Mouse (Mus musculus) E14TG2a.4 (cell line): Measurements from ENCODE around the gene Crx.
A peak's percentile ranks its signal among the peaks of the same experiment; 100 is the strongest.

Source experiments
- H3K27me3 ChIP-seq: 2 replicates; pipeline ENCODE4 v1.6.1; 2014; ENCODE audit warnings: low read length, control low read depth; ENCODE audit not compliant: insufficient read depth
- H3K36me3 ChIP-seq: 2 replicates; pipeline ENCODE4 v1.6.1; 2014; ENCODE audit warnings: low read length, control low read depth; ENCODE audit not compliant: insufficient read depth
- H3K4me1 ChIP-seq: replicated peaks from 2 replicates; pipeline ENCODE4 v1.6.1; 2014; ENCODE audit warnings: low read depth, low read length, control low read depth
- H3K4me3 ChIP-seq: replicated peaks from 2 replicates; pipeline ENCODE4 v1.5.1; 2014; ENCODE audit warnings: mild to moderate bottlenecking, low read length
- H3K9me3 ChIP-seq: 2 replicates; pipeline ENCODE4 v1.6.1; 2014; ENCODE audit warnings: low read length, control low read depth
- CTCF ChIP-seq: conservative IDR thresholded peaks from 2 replicates; pipeline ENCODE4 v1.5.1; 2014; ENCODE audit warnings: low read length
- NANOG ChIP-seq: IDR thresholded peaks from 2 replicates; pipeline ENCODE4 v1.6.1; 2014; ENCODE audit warnings: borderline replicate concordance, low read length, mixed read lengths
- POU5F1 ChIP-seq: IDR thresholded peaks from 2 replicates; pipeline ENCODE4 v1.6.1; 2014; ENCODE audit warnings: low read length, borderline replicate concordance

Gene Crx

DNA sequence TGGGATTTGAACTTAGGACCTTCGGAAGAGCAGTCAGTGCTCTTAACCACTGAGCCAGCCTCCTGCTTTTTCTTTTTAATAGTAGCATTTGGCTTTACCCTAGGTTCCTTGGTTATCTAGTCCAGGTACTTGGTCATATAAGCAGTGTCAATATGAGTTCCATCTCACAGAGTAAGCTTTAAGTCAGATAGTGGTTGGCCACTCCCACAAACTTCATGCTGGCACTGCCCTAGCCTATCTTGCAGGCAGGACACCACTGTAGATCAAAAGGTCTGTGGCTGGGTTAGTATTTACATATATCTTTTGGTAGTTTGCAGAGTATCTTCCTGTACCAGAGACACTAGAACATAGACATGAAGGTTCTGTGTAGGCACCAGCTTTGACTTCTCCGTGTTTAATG is 4.4 kb upstream of the Crx start:
- H3K9me3 ChIP-seq, result peaks cover 6% of the 10 kb centered on the region; the same call in 1 of the 2 replicates
- H3K27me3 ChIP-seq, result 0 out of 2 replicates have a peak, but pooled peaks cover 3% of the 10 kb centered on the region
- H3K4me3 ChIP-seq, result no peak overlapping the region
- H3K36me3 ChIP-seq, result no peaks in the 10 kb centered on the region
- TF ChIP-seq NANOG, result no peak
- no peak for TF ChIP-seq CTCF
- TF ChIP-seq POU5F1, result no peak
- H3K4me1 ChIP-seq, result peaks cover 6% of the 10 kb centered on the region; the same call in 1 of the 2 replicates

DNA sequence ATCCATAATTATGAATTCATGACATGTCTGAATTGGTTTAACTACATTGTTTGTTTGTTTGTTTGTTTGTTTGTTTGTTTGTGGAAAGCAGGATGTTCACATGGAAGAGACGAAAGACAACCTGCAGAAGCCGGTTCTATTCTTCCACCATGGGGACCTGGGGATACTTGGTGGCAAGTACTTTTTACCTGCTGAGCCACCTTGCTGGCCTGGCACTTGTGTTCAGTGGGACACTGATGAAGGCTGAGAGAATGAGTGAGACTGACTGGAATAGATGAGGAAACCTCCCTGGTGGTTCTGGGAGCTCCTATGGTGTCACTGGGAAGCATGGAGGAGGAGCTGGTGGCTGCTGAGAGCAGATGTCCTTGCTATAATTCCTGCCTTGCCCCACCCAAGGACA is 2.5 kb upstream of the Crx start, which contains the start of gene Crxos:
Gene Crxos, plus strand, starts transcription at position 301 of the 400 bp plus-strand sequence.
- Histone ChIP-seq H3K36me3 (no peaks in the 10 kb centered on the region), H3K9me3 (peaks cover 6% of the 10 kb centered on the region; the same call in 1 of the 2 replicates), H3K27me3 (0 out of 2 replicates have a peak, but pooled peaks cover 3% of the 10 kb centered on the region), H3K4me3 (no peak within 1 kb of the TSS), H3K4me1 (peaks cover 6% of the 10 kb centered on the region; the same call in 1 of the 2 replicates)
- TF ChIP-seq NANOG (no peak), POU5F1 (no peak), CTCF (no peak)

DNA sequence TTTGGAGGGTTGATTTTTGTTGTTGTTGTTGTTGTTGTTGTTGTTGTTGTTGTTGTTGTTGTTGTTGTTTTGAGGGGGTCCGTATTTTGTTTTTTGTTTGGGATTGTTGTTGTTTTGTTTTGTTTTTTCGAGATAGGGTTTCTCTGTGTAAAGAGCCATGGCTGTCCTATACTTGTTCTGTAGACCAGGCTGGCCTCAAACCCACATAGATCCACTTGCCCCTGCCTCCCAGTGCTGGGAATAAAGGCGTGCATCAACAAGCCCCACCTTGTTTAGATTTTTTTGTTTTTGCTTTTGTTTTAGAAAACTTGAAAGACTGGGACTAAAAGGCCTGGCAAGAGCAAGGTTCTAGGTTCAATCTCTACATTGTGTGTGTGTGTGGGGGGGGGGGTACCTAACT is 2.1 kb upstream of the Crx start:
- Histone ChIP-seq H3K36me3 (no peaks in the 10 kb centered on the region), H3K4me1 (peaks cover 6% of the 10 kb centered on the region; the same call in 1 of the 2 replicates), H3K9me3 (peaks cover 6% of the 10 kb centered on the region; the same call in 1 of the 2 replicates), H3K27me3 (0 out of 2 replicates have a peak, but pooled peaks cover 3% of the 10 kb centered on the region), H3K4me3 (no peak overlapping the region)
- no peak for TF ChIP-seq POU5F1
- no peak for TF ChIP-seq CTCF
- no peak for TF ChIP-seq NANOG

DNA sequence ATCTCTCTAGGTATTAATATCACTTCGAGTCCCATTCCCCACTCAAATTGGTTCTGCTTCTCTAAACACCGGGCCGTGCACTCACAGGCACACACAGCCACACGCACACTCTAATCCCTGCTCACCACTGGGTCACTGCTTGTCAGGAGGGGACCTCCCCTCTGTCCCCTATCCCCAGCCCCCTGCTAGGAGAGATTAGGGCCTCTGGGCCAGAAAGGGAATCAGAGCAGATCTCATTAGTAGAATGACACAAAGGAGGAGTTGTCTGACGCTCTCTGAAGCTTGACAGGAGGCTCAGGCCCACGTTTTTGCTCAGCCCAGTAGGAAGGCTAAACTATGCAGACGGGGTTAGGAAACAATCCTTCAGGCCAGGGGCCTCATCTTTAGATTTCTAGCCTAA is 1.6 kb upstream of the Crx start:
- no peaks in the 10 kb centered on the region for H3K36me3 ChIP-seq
- no peak for TF ChIP-seq NANOG
- no peak for TF ChIP-seq CTCF
- no peak for TF ChIP-seq POU5F1
- H3K27me3 ChIP-seq, result 0 out of 2 replicates have a peak, but pooled peaks cover 3% of the 10 kb centered on the region
- H3K9me3 ChIP-seq, result peaks cover 6% of the 10 kb centered on the region; the same call in 1 of the 2 replicates
- no peak overlapping the region for H3K4me3 ChIP-seq
- peaks cover 6% of the 10 kb centered on the region; the same call in 1 of the 2 replicates for H3K4me1 ChIP-seq

DNA sequence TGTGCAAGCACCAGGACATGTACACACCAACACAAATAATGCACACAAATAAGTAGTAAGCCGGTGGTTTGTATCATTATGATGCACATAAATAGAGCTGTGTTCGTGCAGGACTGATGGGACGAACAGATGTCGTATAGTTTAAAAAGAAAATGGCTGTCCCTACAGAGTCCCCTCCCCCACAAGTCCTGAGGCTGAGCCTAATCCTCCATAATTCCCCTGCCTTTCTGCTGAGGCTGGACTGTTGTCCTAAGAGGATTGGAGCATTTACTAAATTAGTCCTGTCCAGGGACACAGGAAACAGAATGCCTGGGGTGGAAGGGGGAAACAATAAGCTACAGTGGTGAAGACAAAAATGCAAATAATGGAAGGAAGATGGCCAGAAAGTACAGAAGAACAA is 15.7 kb downstream of the Crx start:
- Histone ChIP-seq H3K9me3 (no peaks in the 10 kb centered on the region), H3K27me3 (no peaks in the 10 kb centered on the region), H3K4me3 (no peak overlapping the region), H3K36me3 (no peaks in the 10 kb centered on the region), H3K4me1 (no peaks in the 10 kb centered on the region)
- TF ChIP-seq POU5F1, result no peak
- TF ChIP-seq CTCF, result no peak
- TF ChIP-seq NANOG, result no peak

DNA sequence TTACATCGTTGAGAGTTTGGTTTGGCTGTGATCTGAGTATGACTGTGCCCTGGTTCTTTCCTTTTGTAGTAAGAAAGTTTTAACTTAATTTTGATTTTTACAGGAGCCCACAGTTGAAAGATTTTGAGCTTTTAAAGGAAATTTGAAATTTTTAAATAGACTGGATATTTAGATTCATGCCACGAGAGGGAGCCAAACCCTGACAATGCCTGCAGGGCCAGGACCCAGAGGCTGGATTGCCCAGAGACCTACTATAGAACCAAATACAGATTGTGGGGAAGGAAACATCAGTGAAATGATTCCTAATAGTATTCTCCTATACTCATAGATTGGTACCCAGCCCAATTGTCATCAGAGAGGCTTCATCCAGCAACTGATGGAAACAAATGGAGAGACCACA is 20.1 kb downstream of the Crx start:
- Histone ChIP-seq H3K36me3 (no peaks in the 10 kb centered on the region), H3K4me3 (no peak overlapping the region), H3K4me1 (no peaks in the 10 kb centered on the region), H3K27me3 (no peaks in the 10 kb centered on the region), H3K9me3 (peaks cover 7% of the 10 kb centered on the region; the same call in 1 of the 2 replicates)
- TF ChIP-seq POU5F1 (no peak), CTCF (peak; percentile 29)

DNA sequence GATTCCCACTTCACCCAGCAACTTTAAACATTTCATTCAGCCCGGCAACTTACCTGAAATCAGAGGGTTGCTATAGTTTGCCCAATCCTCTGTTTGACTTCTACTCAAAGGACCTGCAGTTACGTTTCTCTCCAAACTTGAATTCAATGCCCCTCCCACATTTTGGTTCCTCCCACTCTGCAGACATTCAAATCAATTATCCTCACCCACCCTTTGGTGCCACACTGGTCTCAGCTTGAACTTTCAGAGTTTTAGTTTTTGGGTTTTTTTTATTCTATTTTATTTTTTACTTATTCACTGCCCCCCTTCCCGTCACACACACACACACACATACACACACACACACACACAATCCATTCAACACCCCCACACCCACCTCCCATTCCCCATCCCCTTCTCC is 40.2 kb downstream of the Crx start, which contains the start of gene Obox6:
Gene Obox6, minus strand, starts transcription at position 101 of the 400 bp plus-strand sequence.
- no peak within 1 kb of the TSS for H3K4me3 ChIP-seq
- TF ChIP-seq POU5F1 (no peak), NANOG (no peak), CTCF (no peak)
- no peaks in the 10 kb centered on the region for H3K4me1 ChIP-seq
- no peaks in the 10 kb centered on the region for H3K36me3 ChIP-seq
- H3K9me3 ChIP-seq, result no peaks in the 10 kb centered on the region
- no peaks in the 10 kb centered on the region for H3K27me3 ChIP-seq
